Mouse (Mus musculus) limb, embryonic 10.5 days (tissue): Measurements from ENCODE around the gene Erich3. TPM values are rescaled to one million over a fixed set of nuclear protein-coding genes. Genes with fewer than 3 reads are reported as not detected.

Experiments
- DNase-seq: peaks from one replicate; pipeline ENCODE4 v3.0.0-alpha.2; 2017; ENCODE audit warnings: low spot score
- H3K27ac ChIP-seq: fragments of 300-500 bp; sonication (generic); 2 replicates; pipeline ENCODE4 v1.5.1; 2016; ENCODE audit warnings: mild to moderate bottlenecking
- H3K27me3 ChIP-seq: fragments of 300-500 bp; sonication (generic); 2 replicates; pipeline ENCODE4 v1.6.1; 2016; ENCODE audit warnings: low read depth, mild to moderate bottlenecking; ENCODE audit not compliant: poor library complexity, severe bottlenecking
- H3K36me3 ChIP-seq: fragments of 300-500 bp; sonication (generic); 2 replicates; pipeline ENCODE4 v1.6.1; 2016; ENCODE audit warnings: mild to moderate bottlenecking, moderate library complexity
- H3K4me1 ChIP-seq: fragments of 300-500 bp; sonication (generic); 2 replicates; pipeline ENCODE4 v1.6.1; 2016
- H3K4me3 ChIP-seq: fragments of 300-500 bp; sonication (generic); 2 replicates; pipeline ENCODE4 v1.5.1; 2016; ENCODE audit warnings: mild to moderate bottlenecking, moderate library complexity
- H3K9me3 ChIP-seq: fragments of 300-500 bp; sonication (generic); replicated peaks from 2 replicates; pipeline ENCODE4 v1.6.1; 2016; ENCODE audit warnings: mild to moderate bottlenecking
- WGBS: fragments of 180-500 bp; shearing (Covaris S2); methylation state at CpG from one replicate; pipeline ENCODE4 v1.1.7; 2016; 5-methylcytosine and 5-hydroxymethylcytosine counted together
- polyA plus RNA-seq: library from polyadenylated mRNA; unstranded; fragments of >200 nt; fragmentation: Nextera tagmentation; extraction: Ambion mirVana; gene quantifications from 2 replicates; pipeline ENCODE4 v1.2.1, GENCODE M21; 2016

Gene Erich3
- polyA plus RNA-seq, 1 experiment from 2014 or later, result 0.09 TPM

DNA sequence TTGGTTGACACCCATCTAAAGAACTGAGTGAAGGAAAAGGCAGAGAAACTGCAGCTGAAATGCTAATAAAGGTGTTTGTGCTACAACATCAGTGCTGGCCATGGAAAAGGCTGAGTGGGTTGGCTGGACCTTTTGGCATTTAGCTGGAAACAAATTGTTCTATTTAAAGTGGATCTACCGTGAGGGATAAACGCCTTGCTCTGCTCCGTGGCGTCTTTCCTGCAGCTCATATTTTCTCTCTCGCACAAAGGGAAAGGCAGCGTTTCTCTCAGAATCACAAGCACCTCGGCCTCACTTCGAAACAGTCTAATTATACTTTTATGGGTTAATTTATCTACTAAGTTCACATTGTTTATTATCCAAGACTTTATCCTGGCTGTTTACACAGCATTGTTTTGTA, 136.8 kb downstream of the Erich3 start:
- 68% methylated on average over 8 of the region's 8 CpGs for WGBS
- H3K27ac ChIP-seq, result no peak overlapping the region
- H3K27me3 ChIP-seq, result 0 out of 2 replicates have a peak, but pooled peaks cover 7% of the 10 kb centered on the region
- H3K36me3 ChIP-seq, result no peaks in the 10 kb centered on the region
- H3K4me3 ChIP-seq, result no peak overlapping the region
- peaks cover 14% of the 10 kb centered on the region for H3K4me1 ChIP-seq
- H3K9me3 ChIP-seq, result no peaks in the 10 kb centered on the region
- no peak for DNase-seq

- H3K36me3 ChIP-seq, result no peaks in the 10 kb centered on the region
- no peak for DNase-seq
- peaks cover 14% of the 10 kb centered on the region for H3K4me1 ChIP-seq
- H3K9me3 ChIP-seq, result no peaks in the 10 kb centered on the region
- H3K27me3 ChIP-seq, result 0 out of 2 replicates have a peak, but pooled peaks cover 7% of the 10 kb centered on the region
- H3K27ac ChIP-seq, result no peak overlapping the region
- no peak overlapping the region for H3K4me3 ChIP-seq
- WGBS, result 61% methylated on average over 8 of the region's 8 CpGs
Measured at GRCm38 (mm10) chr3:154800888-154801429, 137.3 kb downstream of the Erich3 start.

- no peak overlapping the region for H3K27ac ChIP-seq
- H3K4me1 ChIP-seq, result peaks cover 5% of the 10 kb centered on the region; the same call in 1 of the 2 replicates
- H3K4me3 ChIP-seq, result no peak overlapping the region
- H3K27me3 ChIP-seq, result peaks cover 15% of the 10 kb centered on the region; the same call in 1 of the 2 replicates
- no peaks in the 10 kb centered on the region for H3K36me3 ChIP-seq
- DNase-seq, result no peak
- H3K9me3 ChIP-seq, result no peaks in the 10 kb centered on the region
- WGBS, result 54% methylated on average over 7 of the region's 7 CpGs
Measured at GRCm38 (mm10) chr3:154806626-154807025, 143.0 kb downstream of the Erich3 start.

DNA sequence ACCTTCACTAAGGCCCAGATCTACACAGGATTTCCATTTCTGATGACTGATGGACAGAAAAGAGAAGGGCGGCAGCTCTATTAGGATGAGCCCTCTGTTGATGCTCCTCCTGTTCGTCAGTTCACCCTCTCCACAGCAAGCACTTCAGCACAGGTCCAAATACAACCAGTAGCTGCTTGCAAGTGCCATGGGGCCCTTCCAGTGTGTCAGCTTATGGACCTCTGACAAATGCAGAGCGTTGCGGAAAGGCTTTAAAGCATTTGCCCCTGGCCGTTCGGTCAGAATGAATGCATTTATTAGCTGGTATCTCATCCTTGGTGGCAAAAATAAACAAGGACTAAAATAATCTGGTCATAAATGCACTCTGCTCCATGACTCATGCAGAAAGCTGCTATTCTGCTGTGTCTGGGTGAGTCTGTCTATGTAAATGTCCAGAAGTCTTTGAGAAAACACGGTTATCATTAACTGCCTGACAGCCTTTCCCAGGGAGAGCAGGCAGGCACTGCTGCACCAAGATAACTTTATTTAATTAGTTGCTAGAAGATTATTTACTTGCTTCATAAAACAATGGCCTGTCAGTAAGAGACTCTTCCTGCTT, 146.7 kb downstream of the Erich3 start:
- H3K27me3 ChIP-seq, result peaks cover 8% of the 10 kb centered on the region; the same call in 1 of the 2 replicates
- 79% methylated on average over 7 of the region's 7 CpGs for WGBS
- no peak overlapping the region for H3K27ac ChIP-seq
- H3K4me1 ChIP-seq, result peaks cover 9% of the 10 kb centered on the region
- H3K36me3 ChIP-seq, result no peaks in the 10 kb centered on the region
- H3K4me3 ChIP-seq, result no peak overlapping the region
- no peak for DNase-seq
- no peaks in the 10 kb centered on the region for H3K9me3 ChIP-seq

- DNase-seq, result no peak
- no peaks in the 10 kb centered on the region for H3K36me3 ChIP-seq
- H3K9me3 ChIP-seq, result no peaks in the 10 kb centered on the region
- H3K4me1 ChIP-seq, result peaks cover 16% of the 10 kb centered on the region
- H3K4me3 ChIP-seq, result no peak overlapping the region
- WGBS, result 40% methylated on average over 9 of the region's 9 CpGs
- no peak overlapping the region for H3K27ac ChIP-seq
- peaks cover 8% of the 10 kb centered on the region; the same call in 1 of the 2 replicates for H3K27me3 ChIP-seq
Measured at GRCm38 (mm10) chr3:154811281-154811680, 147.6 kb downstream of the Erich3 start.

DNA sequence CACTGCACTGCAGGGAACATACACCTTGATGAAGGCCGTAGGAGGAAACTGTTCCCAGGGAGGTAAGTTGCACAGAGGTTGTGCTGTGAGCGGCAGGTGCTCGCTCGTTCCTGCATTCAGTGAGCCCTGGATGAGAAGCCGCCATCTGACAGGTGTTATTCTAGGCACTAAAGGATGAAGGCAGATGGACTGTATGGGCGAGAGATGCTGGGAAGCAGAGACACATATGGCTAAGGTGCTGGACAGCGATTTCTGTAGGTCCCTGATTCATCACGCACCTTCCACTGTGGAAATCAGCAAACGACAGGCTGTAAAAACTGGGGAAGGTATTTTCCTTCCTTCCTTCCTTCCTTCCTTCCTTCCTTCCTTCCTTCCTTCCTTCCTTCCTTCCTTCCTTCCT, 148.2 kb downstream of the Erich3 start:
- DNase-seq, result no peak
- Histone ChIP-seq H3K4me3 (no peak overlapping the region), H3K9me3 (no peaks in the 10 kb centered on the region), H3K27me3 (peaks cover 10% of the 10 kb centered on the region; the same call in 1 of the 2 replicates), H3K4me1 (peaks cover 11% of the 10 kb centered on the region), H3K36me3 (no peaks in the 10 kb centered on the region), H3K27ac (no peak overlapping the region)
- WGBS, result 70% methylated on average over 9 of the region's 9 CpGs

DNA sequence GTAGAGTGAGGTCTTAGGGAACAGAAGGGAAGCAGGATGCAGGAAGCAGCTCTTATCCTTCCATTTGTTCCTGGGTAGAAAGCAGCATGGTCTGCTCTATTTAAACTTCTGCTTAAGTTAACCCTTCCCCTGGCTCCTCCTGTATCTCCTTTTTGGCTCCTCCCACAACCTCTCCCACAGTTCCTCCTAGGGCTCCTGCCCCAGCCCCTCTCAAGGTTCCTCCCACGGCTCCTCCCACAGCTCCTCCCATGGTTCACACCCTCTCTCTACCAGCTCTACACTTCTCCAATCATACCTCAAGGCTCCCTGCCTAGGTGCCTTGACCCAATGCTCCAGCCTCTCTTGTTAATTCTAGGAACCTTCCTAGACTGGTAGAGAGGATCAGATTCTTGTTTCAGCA, 149.2 kb downstream of the Erich3 start:
- 44% methylated on average over 1 of the region's 1 CpGs for WGBS
- Histone ChIP-seq H3K9me3 (no peaks in the 10 kb centered on the region), H3K27ac (no peak overlapping the region), H3K4me1 (peaks cover 11% of the 10 kb centered on the region), H3K4me3 (no peak overlapping the region), H3K36me3 (no peaks in the 10 kb centered on the region), H3K27me3 (peaks cover 16% of the 10 kb centered on the region; the same call in 1 of the 2 replicates)
- no peak for DNase-seq

GRCm38 (mm10) chr3:154815606-154816005, 151.9 kb downstream of the Erich3 start:
- no peak overlapping the region for H3K27ac ChIP-seq
- no peaks in the 10 kb centered on the region for H3K9me3 ChIP-seq
- no peak overlapping the region for H3K4me3 ChIP-seq
- WGBS, result 27% methylated on average over 2 of the region's 2 CpGs
- no peaks in the 10 kb centered on the region for H3K36me3 ChIP-seq
- peaks cover 11% of the 10 kb centered on the region for H3K4me1 ChIP-seq
- peaks cover 16% of the 10 kb centered on the region; the same call in 1 of the 2 replicates for H3K27me3 ChIP-seq
- DNase-seq, result no peak

DNA sequence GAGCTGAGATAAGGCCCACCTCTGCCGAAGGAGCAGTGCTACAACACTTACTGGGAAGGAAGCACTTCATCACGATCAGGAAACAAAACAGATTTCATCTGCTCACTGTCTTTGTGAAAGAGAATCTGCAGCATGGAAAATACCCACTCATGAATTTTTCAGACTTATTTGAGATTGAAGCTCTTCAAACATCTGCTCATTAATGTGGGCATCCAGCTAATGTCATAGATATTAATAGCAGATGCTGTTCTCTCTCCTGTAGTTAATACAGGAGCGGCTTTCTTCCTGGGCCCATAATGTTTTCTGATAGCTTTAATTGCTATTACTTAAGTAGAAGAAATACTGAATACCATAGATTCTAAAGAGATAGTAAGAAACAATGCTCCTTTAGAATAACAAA, 152.6 kb downstream of the Erich3 start:
- no peaks in the 10 kb centered on the region for H3K36me3 ChIP-seq
- H3K27ac ChIP-seq, result no peak overlapping the region
- H3K4me3 ChIP-seq, result no peak overlapping the region
- no peak for DNase-seq
- 79% methylated on average over 3 of the region's 3 CpGs for WGBS
- peaks cover 12% of the 10 kb centered on the region; the same call in 1 of the 2 replicates for H3K27me3 ChIP-seq
- peaks cover 11% of the 10 kb centered on the region for H3K4me1 ChIP-seq
- no peaks in the 10 kb centered on the region for H3K9me3 ChIP-seq

- WGBS, result 49% methylated on average over 19 of the region's 19 CpGs
- H3K4me1 ChIP-seq, result peaks cover 11% of the 10 kb centered on the region
- no peak overlapping the region for H3K4me3 ChIP-seq
- peaks cover 9% of the 10 kb centered on the region; the same call in 1 of the 2 replicates for H3K27me3 ChIP-seq
- H3K27ac ChIP-seq, result no peak overlapping the region
- H3K9me3 ChIP-seq, result no peaks in the 10 kb centered on the region
- DNase-seq, result no peak
- H3K36me3 ChIP-seq, result no peaks in the 10 kb centered on the region
Measured at GRCm38 (mm10) chr3:154816801-154817625, 153.4 kb downstream of the Erich3 start.

Other genes starting within 250 kb of the Erich3 start
- gene Cryz, start 67.1 kb upstream of the Erich3 start, polyA plus RNA-seq, result 23.7 and 23.8 TPM in 2 replicates
- gene Tyw3, start 66.8 kb upstream of the Erich3 start, polyA plus RNA-seq, result 18.9 and 21.7 TPM in 2 replicates